Mouse (Mus musculus) embryonic facial prominence, embryonic 14.5 days (tissue): Measurements from ENCODE around the gene Fam213b. TPM values are rescaled to one million over a fixed set of nuclear protein-coding genes. Genes with fewer than 3 reads are reported as not detected.

Source experiments
- ATAC-seq: fragments of 200-750 bp; cut with Nextera tagmentation; 2 replicates; pipeline ENCODE4 v1.8.0; 2017; ENCODE audit warnings: low read depth, moderate number of reproducible peaks, moderate TSS enrichment
- DNase-seq: peaks from one replicate; pipeline ENCODE4 v3.0.0-alpha.2; 2015; ENCODE audit warnings: low spot score
- H3K27ac ChIP-seq: fragments of 300-500 bp; sonication (generic); replicated peaks from 2 replicates; pipeline ENCODE4 v1.5.1; 2014; ENCODE audit warnings: low read depth, mild to moderate bottlenecking, low read length, moderate library complexity
- H3K27me3 ChIP-seq: fragments of 300-500 bp; sonication (generic); replicated peaks from 2 replicates; pipeline ENCODE4 v1.6.1; 2014; ENCODE audit warnings: low read length; ENCODE audit not compliant: control insufficient read depth, insufficient read depth
- H3K36me3 ChIP-seq: fragments of 300-500 bp; sonication (generic); 2 replicates; pipeline ENCODE4 v1.6.1; 2014; ENCODE audit warnings: low read length, mixed read lengths; ENCODE audit not compliant: control insufficient read depth, insufficient read depth
- H3K4me1 ChIP-seq: fragments of 300-500 bp; sonication (generic); 2 replicates; pipeline ENCODE4 v1.6.1; 2014; ENCODE audit warnings: antibody characterized with exemption, low read length; ENCODE audit not compliant: control insufficient read depth, insufficient read depth
- H3K4me2 ChIP-seq: fragments of 300-500 bp; sonication (generic); 2 replicates; pipeline ENCODE4 v1.6.1; 2014; ENCODE audit warnings: low read depth, mild to moderate bottlenecking, low read length, moderate library complexity, mixed read lengths
- H3K4me3 ChIP-seq: fragments of 300-500 bp; sonication (generic); 2 replicates; pipeline ENCODE4 v1.5.1; 2014; ENCODE audit warnings: low read depth, mild to moderate bottlenecking, low read length
- H3K9ac ChIP-seq: fragments of 300-500 bp; sonication (generic); 2 replicates; pipeline ENCODE4 v1.6.1; 2014; ENCODE audit warnings: low read depth, mild to moderate bottlenecking, low read length, moderate library complexity, mixed read lengths
- H3K9me3 ChIP-seq: fragments of 300-500 bp; sonication (generic); 2 replicates; pipeline ENCODE4 v1.6.1; 2016; ENCODE audit warnings: low read length; ENCODE audit not compliant: control insufficient read depth
- WGBS: fragments of 180-500 bp; shearing (Covaris S2); extraction: QIAGEN DNeasy Blood & Tissue Kit; methylation state at CpG from one replicate; pipeline ENCODE4 v1.1.7; 2014; 5-methylcytosine and 5-hydroxymethylcytosine counted together
- polyA plus RNA-seq: library from polyadenylated mRNA; unstranded; fragments of >200 nt; fragmentation: Nextera tagmentation; extraction: Ambion mirVana; gene quantifications from 2 replicates; pipeline ENCODE4 v1.2.1, GENCODE M21; 2014

Fam213b gene
- polyA plus RNA-seq, 1 experiment from 2014 or later, result 52.1 TPM

GRCm38 (mm10) chr4:154897676-154898465, 1.1 kb downstream of the Fam213b start:
- DNase-seq, result no peak
- ATAC-seq, result no peak
- Histone ChIP-seq H3K27me3 (no peaks in the 10 kb centered on the region; the same call in 1 of the 2 replicates), H3K9ac (peak overlapping the region; percentile 69), H3K9me3 (no peaks in the 10 kb centered on the region), H3K36me3 (no peaks in the 10 kb centered on the region; the same call in 1 of the 2 replicates), H3K4me1 (peaks cover 9% of the 10 kb centered on the region), H3K27ac (no peak overlapping the region), H3K4me2 (peak overlapping the region; percentile 89), H3K4me3 (peak overlapping the region; percentile 56)
- whole genome bisulfite sequencing, result 62% methylated on average over 6 of the region's 6 CpGs

GRCm38 (mm10) chr4:154895549-154895948, 3.4 kb downstream of the Fam213b start:
- H3K9ac ChIP-seq, result no peak overlapping the region
- ATAC-seq (no peak), DNase-seq (no peak)
- no peak overlapping the region for H3K4me2 ChIP-seq
- no peak overlapping the region for H3K27ac ChIP-seq
- 78% methylated on average over 5 of the region's 5 CpGs for WGBS
- H3K27me3 ChIP-seq, result no peaks in the 10 kb centered on the region; the same call in 1 of the 2 replicates
- H3K4me3 ChIP-seq, result no peak overlapping the region
- H3K36me3 ChIP-seq, result no peaks in the 10 kb centered on the region; the same call in 1 of the 2 replicates
- H3K9me3 ChIP-seq, result no peaks in the 10 kb centered on the region
- peaks cover 9% of the 10 kb centered on the region for H3K4me1 ChIP-seq

DNA sequence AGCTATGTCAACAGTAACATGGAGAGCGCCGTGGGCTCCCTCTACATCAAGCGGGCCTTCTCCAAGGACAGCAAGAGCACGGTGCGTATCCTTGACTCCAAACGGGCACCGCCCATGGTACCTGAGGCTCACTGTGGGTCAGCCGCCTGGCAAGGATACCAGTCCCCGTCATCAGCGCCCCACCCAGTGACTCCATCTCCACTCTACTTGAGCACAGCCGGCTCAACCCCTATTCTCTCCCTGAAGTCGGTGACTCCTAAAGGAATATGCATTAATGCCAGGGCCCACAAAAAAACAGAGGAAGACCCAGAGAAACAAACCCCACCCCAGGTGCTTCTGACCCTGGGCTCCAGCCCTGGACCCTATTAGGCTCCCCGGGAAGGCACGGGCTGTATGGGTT, 8.0 kb downstream of the Fam213b start:
- Histone ChIP-seq H3K4me1 (no peaks in the 10 kb centered on the region), H3K9ac (no peak overlapping the region), H3K36me3 (no peaks in the 10 kb centered on the region), H3K4me2 (no peak overlapping the region), H3K27me3 (no peaks in the 10 kb centered on the region; the same call in 1 of the 2 replicates), H3K9me3 (no peaks in the 10 kb centered on the region), H3K4me3 (no peak overlapping the region), H3K27ac (no peak overlapping the region)
- 90% methylated on average over 14 of the region's 14 CpGs for WGBS
- DNase-seq (no peak), ATAC-seq (no peak)

GRCm38 (mm10) chr4:154887593-154888250, 11.2 kb downstream of the Fam213b start:
- no peak overlapping the region for H3K4me2 ChIP-seq
- no peak overlapping the region for H3K9ac ChIP-seq
- no peak for ATAC-seq
- no peaks in the 10 kb centered on the region for H3K36me3 ChIP-seq
- no peak overlapping the region for H3K4me3 ChIP-seq
- no peak for DNase-seq
- no peaks in the 10 kb centered on the region for H3K27me3 ChIP-seq
- H3K27ac ChIP-seq, result no peak overlapping the region
- 85% methylated on average over 15 of the region's 15 CpGs for WGBS
- no peaks in the 10 kb centered on the region for H3K4me1 ChIP-seq
- H3K9me3 ChIP-seq, result no peaks in the 10 kb centered on the region

- no peaks in the 10 kb centered on the region for H3K36me3 ChIP-seq
- no peak overlapping the region for H3K27ac ChIP-seq
- H3K27me3 ChIP-seq, result no peaks in the 10 kb centered on the region
- no peak overlapping the region for H3K4me3 ChIP-seq
- peak; percentile 35 for DNase-seq
- 59% methylated on average over 12 of the region's 13 CpGs for WGBS
- peak; percentile 51 for ATAC-seq
- H3K4me2 ChIP-seq, result no peak overlapping the region
- no peaks in the 10 kb centered on the region for H3K4me1 ChIP-seq
- H3K9me3 ChIP-seq, result no peaks in the 10 kb centered on the region
- H3K9ac ChIP-seq, result no peak overlapping the region
Measured at GRCm38 (mm10) chr4:154886876-154887592, 11.9 kb downstream of the Fam213b start.

DNA sequence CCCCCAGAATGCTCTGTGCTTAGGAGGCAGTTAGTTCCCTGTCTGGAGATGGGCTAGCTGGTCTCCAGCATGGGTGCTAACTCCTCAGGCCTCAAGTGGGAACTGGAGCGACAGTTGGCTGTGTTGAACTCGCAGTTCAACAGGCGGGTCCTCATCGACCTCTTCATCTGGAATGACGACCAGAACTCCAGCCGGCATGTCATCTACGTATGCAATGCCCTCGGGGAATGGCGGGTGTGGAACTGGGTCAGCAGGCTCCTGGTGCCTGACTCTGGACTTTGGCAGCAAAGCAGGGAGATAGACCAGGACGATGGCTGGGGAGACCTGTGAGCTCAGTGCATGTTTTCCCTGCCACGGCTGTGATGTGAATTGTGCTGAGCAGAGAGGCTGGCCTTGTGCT, 13.5 kb downstream of the Fam213b start:
- Histone ChIP-seq H3K4me3 (no peak overlapping the region), H3K9me3 (no peaks in the 10 kb centered on the region), H3K9ac (no peak overlapping the region), H3K4me1 (no peaks in the 10 kb centered on the region), H3K4me2 (no peak overlapping the region), H3K27ac (no peak overlapping the region), H3K36me3 (no peaks in the 10 kb centered on the region), H3K27me3 (no peaks in the 10 kb centered on the region)
- DNase-seq (no peak), ATAC-seq (no peak)
- WGBS, result 72% methylated on average over 11 of the region's 11 CpGs

- Histone ChIP-seq H3K27me3 (no peaks in the 10 kb centered on the region), H3K4me2 (no peak overlapping the region), H3K4me3 (no peak overlapping the region), H3K9me3 (no peaks in the 10 kb centered on the region), H3K36me3 (no peaks in the 10 kb centered on the region), H3K27ac (no peak overlapping the region), H3K9ac (no peak overlapping the region), H3K4me1 (peaks cover 4% of the 10 kb centered on the region; the same call in 1 of the 2 replicates)
- 34% methylated on average over 10 of the region's 14 CpGs for WGBS
- ATAC-seq, result no peak
- DNase-seq, result no peak
Measured at GRCm38 (mm10) chr4:154882014-154882659, 16.8 kb downstream of the Fam213b start.

DNA sequence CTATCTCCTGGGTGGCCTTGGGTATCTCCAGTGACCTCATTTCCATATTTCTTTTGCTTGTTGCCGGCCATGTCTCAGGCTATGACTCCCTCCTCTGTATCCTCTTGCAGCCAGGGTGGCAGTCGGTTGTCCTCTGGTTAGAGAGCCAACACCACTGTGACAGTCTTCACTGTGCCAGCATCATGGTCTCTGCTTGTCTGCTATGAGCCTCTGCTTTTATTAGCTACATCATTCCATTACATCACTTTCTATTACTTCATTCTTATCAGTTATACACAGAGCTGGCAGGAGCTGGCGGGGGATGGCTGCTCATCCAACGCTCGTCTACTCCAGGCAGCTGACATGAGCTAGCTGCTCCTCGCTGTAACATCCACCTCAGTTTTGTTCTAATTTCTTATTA, 18.2 kb downstream of the Fam213b start:
- no peaks in the 10 kb centered on the region for H3K36me3 ChIP-seq
- no peak for DNase-seq
- H3K27ac ChIP-seq, result no peak overlapping the region
- H3K4me3 ChIP-seq, result no peak overlapping the region
- H3K9me3 ChIP-seq, result no peaks in the 10 kb centered on the region
- H3K9ac ChIP-seq, result no peak overlapping the region
- no peak for ATAC-seq
- WGBS, result 76% methylated on average over 6 of the region's 6 CpGs
- H3K27me3 ChIP-seq, result no peaks in the 10 kb centered on the region
- H3K4me2 ChIP-seq, result no peak overlapping the region
- H3K4me1 ChIP-seq, result peaks cover 4% of the 10 kb centered on the region; the same call in 1 of the 2 replicates
